Mouse (Mus musculus): Measurements from ENCODE around the gene Slc22a3.

DNA sequence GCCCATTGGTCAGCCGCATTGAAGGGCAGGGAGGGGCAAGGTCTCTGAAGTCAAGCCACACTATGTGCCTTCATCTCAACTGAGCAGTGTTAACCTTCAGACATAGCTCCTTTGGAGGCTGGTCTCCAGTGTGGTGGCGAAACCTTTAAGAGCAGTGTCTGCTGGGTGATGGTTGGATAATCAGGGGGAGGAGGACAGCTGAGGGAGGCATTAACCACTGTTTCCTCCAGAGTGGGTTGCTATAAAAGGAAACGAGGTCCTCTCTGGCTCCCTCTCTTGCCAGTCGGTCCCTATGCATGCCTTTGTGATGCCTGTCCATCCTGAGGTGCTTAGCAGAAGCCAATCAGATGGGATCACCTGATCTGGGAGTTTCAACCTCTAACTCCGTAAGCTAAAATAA, 38.8 kb downstream of the Slc22a3 start:
- no peak for TF ChIP-seq NELFE (IDR thresholded peaks at IDR 0.05; ENCODE audit: low read depth, low read length)
- no peak for TF ChIP-seq ZMIZ1 (IDR thresholded peaks at IDR 0.05; ENCODE audit: low read depth, low read length)
- no peak for TF ChIP-seq CTCF (conservative IDR thresholded peaks at IDR 0.05 in 1 of 2, IDR thresholded peaks at IDR 0.05 in 1 of 2; ENCODE audit: low read depth in 2 of 2, low read length in 2 of 2)
- TF ChIP-seq POLR2A (IDR thresholded peaks at IDR 0.05; ENCODE audit: low read depth, low read length), result no peak
- no peak for TF ChIP-seq SIN3A (IDR thresholded peaks at IDR 0.05; ENCODE audit: low read length)
- no peak for TF ChIP-seq POLR2AphosphoS2 (IDR thresholded peaks at IDR 0.05; ENCODE audit: low read depth, low read length)
- TF ChIP-seq UBTF (IDR thresholded peaks at IDR 0.05; ENCODE audit: low read depth, low read length), result no peak
- no peak for TF ChIP-seq HCFC1 (IDR thresholded peaks at IDR 0.05; ENCODE audit: low read depth, low read length)
